Mouse (Mus musculus): ENCODE data around the gene Fam122c. TPM values are rescaled to one million over a fixed set of nuclear protein-coding genes. Genes with fewer than 3 reads are reported as not detected.
A peak's percentile ranks its signal among the peaks of the same experiment; 100 is the strongest.

Gene Fam122c
- total RNA-seq, 1 experiment from 2014 or later = not detected

DNA sequence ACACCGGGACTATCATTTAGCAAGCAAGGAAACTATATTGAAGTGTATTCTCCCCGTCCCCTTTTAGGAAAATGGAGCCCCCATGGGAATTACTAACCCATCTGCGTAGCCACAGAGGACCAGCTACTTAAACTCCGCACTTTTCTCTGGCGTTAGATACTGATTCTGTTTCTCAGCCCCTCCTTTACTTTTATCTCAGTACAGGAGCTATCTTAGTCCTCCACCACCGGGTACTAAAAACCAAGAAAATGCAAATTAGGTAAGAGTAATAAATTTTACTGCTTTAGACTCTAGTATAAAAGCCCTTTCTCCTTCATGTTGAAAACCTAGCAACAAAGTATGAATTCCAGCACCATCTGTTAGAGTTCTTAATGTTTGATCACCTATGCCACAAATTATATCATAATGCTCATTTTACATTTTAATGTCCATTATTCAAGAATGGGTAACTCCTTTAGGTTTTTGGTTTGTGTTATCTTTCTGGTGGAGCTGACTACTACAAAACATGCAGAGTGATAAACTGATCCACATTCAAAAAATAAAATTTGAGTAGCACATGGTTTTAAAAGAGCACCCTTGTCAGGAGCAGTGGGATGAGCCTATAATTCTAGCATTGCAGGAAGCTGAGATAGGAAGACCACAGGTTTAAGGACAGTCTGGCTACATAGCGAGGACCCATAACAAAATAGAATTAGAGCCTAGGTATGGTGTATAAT is 91.6 kb downstream of the Fam122c start:
- ATAC-seq (replicated peaks; ENCODE audit: insufficient number of reproducible peaks, low FRiP score, low TSS enrichment, poor library complexity, severe bottlenecking) = no peak

DNA sequence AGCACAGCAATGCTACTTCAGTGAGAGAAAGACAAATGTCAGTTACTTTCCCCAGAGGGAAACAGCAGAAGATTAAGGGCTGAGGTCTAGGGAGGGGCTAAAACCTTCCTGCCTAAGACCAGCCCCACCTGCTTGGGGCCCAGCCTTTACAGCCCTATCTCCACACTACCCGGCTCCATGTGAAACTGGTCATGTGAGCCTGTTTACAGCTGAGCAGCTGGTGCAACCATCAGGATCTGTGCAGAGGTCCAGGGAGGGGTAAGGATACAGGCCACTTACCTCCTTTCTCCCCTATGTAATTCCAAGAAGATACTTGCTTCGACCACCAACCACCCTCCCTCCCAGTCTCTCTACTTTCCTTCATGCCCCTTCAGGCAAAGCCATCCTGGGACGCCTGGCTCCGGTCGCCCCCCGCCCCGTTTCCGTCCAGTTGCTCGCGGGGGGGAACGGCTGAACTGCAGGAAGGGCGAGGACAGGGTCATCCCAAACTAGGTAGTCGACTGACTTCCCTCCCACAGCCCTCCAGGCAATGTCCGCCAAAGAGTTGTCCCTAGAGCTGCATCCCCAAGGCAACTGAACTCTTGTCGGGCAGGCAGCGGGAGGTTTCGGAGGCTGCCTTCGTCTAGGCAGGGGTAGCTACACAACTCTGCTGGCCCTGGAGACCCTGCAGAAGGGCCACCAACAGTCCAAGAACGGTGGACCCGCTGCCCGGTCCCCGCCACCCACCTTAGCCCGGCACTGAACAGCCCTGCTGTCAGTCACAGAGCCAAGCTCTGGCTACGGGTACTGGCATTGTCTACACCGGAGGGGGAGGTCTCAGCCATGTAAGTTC is 96.5 kb downstream of the Fam122c start:
- ATAC-seq (replicated peaks; ENCODE audit: insufficient number of reproducible peaks, low FRiP score, low TSS enrichment, poor library complexity, severe bottlenecking) = peak; percentile 5; the same call in 1 of the 2 replicates

DNA sequence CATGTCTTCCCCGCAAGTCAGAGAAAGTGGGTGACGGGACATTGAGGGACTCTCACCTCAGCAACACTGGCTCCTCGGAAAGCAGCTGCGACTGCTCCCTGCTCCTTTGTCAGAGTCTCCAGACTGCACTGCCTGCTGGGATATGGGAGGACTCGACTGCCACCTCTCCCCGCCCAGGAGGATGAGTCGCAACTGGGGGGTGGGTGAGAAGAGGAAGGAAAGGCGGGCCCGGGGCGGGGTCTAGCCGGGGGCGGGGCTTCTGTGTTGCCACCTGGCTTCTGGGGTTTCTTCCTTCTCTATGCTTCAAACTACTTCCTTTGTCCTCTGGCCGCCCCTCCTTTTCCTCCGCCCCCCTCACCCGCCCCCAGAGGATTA is 97.1 kb downstream of the Fam122c start, which contains the start of gene Mospd1:
TSS of gene Mospd1 (minus strand) at position 137 of the 375 bp plus-strand sequence.
- ATAC-seq (replicated peaks; ENCODE audit: insufficient number of reproducible peaks, low FRiP score, low TSS enrichment, poor library complexity, severe bottlenecking) = peak; percentile 96

Other genes with a start within 250 kb of the Fam122c start
- gene Plac1, start 33.3 kb upstream of the Fam122c start, total RNA-seq (2017) = not detected in 3 replicates
- 2.1 to 3.1 TPM (median 2.8 TPM) in 3 replicates for gene Fam122b, start 3.6 kb upstream of the Fam122c start, total RNA-seq (2017)
- gene Mospd1, start 97.1 kb downstream of the Fam122c start, total RNA-seq (2017) = 17.1 to 26.5 TPM (median 20.0 TPM) in 3 replicates
- gene Etd, start 161.5 kb downstream of the Fam122c start, total RNA-seq (2017) = not detected in 3 replicates